Mouse (Mus musculus): Measurements from ENCODE around the gene Mid2.
"Not testable (repeated sequence)": the region's sequence is repeated elsewhere in the genome, so short reads cannot be mapped to it uniquely, and the experiment has no call there.

Mid2 gene

GRCm38 (mm10) chrX:140664479-140665241, at the start of gene Mid2:
Mid2 (plus strand) TSS chrX:140664599.
- no peak for DNase-seq (ENCODE audit: low read depth, low spot score)

DNA sequence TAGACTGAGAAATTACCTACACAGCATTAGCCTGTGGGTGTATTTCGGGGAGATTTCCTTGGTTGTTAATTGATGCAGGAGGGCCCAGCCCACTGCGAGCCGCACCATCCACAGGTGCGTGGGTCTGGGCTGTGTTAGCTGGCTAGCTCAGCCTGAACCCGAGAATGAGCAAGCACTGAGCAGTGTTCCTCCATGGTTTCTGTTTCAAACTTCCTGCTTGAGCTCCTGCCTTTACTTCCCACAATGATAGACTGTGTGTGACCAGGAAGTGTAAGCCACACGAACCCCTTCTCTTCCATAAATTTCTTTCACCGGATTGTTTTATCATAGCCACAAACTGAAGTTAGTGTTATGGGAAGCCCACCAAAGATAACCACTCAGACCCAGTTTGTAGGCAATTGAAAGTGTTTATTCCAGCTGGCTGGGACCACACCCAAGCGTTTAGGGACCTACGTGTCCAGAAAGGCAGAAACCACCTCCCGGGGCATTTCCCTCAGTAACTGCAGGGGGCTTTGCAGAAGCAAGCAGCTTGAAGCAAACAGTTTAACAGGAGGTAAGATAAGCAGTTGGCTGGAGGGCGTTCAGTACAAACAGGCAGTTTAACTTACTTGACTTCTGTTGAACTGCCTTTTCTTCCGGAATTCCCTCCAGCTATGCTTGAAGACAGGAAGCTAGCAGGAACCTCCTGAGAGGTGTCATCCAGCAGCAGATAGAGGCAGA, 39.4 kb upstream of the Mid2 start:
- DNase-seq (ENCODE audit: low read depth, low spot score) = no peak

- peak; percentile 32 for DNase-seq (ENCODE audit: low read depth, low spot score)
Observed at GRCm38 (mm10) chrX:140638028-140638427, 26.4 kb upstream of the Mid2 start.

GRCm38 (mm10) chrX:140639592-140639991, 24.8 kb upstream of the Mid2 start:
- peak; percentile 12 for DNase-seq (ENCODE audit: low read depth, low spot score)

DNA sequence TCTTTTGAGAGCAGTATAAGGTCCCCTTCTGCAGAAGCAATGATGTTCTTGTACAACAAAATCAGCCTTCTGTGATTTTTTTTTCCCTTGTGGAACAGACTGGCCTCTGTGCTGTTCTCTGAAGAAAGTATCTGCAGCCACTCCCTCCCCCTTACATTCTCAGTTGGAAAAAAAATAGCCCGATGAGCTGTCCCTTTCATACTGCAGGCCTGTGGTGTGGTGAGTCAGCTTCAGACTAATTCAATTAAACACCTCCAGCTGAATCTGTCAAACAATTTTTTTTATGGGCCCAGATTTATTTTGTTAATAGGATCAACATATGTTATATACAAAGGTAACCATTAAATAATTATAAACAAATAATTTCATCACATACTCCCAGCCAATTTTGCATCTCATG, 3.7 kb upstream of the Mid2 start:
- peak; percentile 58 for DNase-seq (ENCODE audit: low read depth, low spot score)

- DNase-seq (ENCODE audit: low read depth, low spot score) = no peak
Observed at GRCm38 (mm10) chrX:140663516-140663915, 883 bp upstream of the Mid2 start.

- DNase-seq (ENCODE audit: low read depth, low spot score) = no peak
Observed at GRCm38 (mm10) chrX:140665242-140665810, 927 bp downstream of the Mid2 start.

GRCm38 (mm10) chrX:140675444-140675843, 11.0 kb downstream of the Mid2 start:
- no peak for DNase-seq (ENCODE audit: low read depth, low spot score)

DNA sequence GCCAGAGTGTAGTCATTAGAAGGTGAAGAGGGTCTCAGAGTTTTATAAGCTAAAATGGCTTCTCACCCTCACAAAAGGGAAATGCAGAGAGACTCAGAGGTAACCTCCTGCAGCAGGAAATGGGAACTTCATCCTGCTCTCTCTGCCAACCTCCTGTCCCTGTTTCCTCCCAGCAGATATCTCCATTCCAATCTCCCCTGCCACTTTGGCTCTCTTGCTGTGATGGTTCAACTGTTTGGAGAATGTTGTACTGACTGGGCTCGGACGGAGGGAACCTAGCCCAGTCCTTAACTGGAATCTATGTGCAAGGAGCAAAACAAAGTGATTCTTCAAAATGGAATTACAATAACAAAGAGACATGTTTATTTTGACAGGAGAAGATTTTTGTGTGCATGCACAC, 23.9 kb downstream of the Mid2 start:
- no peak for DNase-seq (ENCODE audit: low read depth, low spot score)

DNA sequence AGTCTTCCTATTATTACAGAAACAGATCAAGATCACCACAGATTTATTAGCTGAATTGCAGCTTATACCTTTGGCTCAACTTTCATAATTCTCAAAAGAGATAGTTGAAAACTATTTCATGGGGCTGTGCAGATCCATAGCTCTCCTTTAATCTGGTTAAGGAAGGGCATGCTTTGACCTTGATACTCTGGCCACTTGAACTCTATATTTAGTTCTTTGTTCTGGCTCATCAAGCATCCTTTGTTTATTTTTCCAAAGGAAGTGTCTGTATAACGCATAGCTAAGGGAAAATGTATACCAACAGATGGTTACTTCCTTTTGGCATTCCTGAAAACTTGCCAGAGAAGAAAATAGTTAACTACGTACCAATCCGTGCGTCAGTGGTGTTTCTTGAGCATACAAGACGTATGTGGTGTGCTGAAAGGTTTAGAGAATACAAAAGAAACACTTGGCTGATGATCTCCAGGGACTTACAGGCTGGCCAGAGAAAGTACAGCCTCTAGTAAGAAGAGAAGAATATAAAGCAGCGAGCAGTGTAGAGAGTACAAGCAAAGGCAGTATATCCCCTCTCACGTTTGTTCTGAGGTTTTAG, 33.6 kb downstream of the Mid2 start:
- not testable (repeated sequence) for DNase-seq (ENCODE audit: low read depth, low spot score)

GRCm38 (mm10) chrX:140703224-140703623, 38.8 kb downstream of the Mid2 start:
- DNase-seq (ENCODE audit: low read depth, low spot score) = no peak

DNA sequence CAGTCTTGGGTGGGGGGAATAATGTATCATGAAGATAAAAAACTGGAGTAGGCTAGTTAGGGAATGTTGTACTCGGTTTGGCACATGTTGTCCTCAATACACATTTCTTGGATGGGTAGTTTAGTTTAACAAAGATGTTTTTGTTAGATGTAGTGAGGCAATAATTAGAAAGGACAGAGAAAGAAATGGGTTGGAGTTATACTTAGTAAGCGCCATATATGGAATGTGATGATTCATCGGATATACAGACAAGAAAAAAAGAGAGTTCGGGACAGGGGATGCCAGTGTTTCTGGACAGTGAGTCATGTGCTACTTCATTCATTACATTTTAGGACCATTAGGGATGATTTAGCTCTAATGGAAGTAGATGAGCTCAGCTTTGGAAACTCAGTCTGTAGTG, 41.7 kb downstream of the Mid2 start:
- DNase-seq (ENCODE audit: low read depth, low spot score) = peak; percentile 57

DNA sequence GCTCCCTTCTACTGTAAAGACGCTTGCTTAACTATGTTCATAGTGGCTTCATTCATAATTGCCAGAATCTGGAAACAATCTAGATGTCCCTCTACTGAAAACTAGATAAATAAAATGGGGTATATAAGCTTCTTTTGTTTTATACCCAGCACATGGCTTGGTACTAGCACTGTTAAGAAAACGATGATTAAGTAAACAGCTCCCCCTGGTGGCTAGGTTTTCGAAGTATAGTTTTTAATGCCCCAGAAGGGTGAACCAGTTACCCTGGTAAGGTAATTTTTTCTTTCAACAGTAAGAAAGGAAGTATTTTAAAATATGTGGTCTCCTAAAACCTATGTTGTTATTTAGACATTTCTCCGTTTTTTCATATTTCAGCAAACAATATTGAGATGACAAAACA, 58.0 kb downstream of the Mid2 start:
- DNase-seq (ENCODE audit: low read depth, low spot score) = peak; percentile 73

GRCm38 (mm10) chrX:140738986-140739385, 74.6 kb downstream of the Mid2 start:
- no peak for DNase-seq (ENCODE audit: low read depth, low spot score)

- DNase-seq (ENCODE audit: low read depth, low spot score) = no peak
Observed at GRCm38 (mm10) chrX:140743213-140743612, 78.8 kb downstream of the Mid2 start.

DNA sequence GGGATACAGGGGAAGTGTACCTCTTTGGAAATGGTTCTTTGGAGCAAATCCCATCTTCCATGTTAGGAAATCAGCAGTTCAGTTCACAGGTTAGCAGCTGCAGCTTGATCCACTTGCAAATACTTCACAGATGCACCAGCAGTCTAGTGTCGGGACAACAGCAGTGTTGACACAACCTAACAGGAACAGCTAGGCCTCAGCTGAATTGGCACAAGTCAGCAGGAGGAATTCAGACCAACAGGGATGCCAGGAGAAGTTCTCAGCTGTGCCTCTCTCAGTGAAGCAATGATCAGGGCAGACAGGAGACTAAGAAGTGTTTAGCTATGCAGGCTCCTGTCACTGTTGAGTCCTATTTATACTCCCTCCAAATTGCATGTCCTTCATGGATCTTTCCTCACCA, 105.4 kb downstream of the Mid2 start:
- DNase-seq (ENCODE audit: low read depth, low spot score) = no peak

GRCm38 (mm10) chrX:140805340-140805739, 140.9 kb downstream of the Mid2 start:
- no peak for DNase-seq (ENCODE audit: low read depth, low spot score)

DNA sequence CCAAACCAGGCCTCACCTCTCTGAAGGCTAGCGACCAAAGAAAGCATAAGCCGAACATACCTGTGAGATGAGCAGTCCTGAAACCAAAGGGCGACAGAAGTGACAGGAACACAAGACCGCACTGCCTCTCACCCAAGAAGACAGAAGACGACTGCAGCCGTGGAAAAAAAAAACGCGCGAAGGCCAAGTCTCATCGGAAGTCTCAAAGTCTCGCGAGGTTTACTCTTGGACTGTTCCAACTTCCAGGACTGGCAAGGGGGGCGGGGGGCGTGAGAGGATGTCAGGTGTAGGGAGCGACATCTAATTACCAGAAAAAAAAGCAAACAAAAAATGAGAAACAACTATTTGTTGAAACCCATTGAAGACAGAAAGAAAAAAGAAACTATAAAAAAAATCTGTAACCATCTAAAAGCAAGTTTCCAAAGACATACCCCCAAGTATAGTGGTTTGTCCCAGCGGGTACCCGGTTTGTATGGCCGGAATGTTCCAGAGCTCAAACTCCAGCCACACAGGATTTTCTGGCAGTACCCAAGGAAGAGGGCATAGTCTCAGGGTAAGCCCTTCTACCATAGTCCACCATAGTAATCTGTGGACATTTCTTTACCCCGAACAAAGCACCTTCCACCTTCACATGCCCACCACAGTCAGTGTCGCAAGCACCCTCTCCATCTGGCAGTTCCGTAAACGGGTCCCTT, 149.1 kb downstream of the Mid2 start, which contains the start of gene Tex13b:
Tex13b (minus strand) TSS at position 122 of the 695 bp plus-strand sequence.
- DNase-seq (ENCODE audit: low read depth, low spot score) = no peak
